Mouse (Mus musculus) duodenum, adult 2 months (tissue): ENCODE data around the gene Phactr2. TPM values are rescaled to one million over a fixed set of nuclear protein-coding genes. Genes with fewer than 3 reads are reported as not detected.

Source experiments
- polyA plus RNA-seq: library from polyadenylated mRNA; depleted of rRNA; stranded (reverse); fragments of >200 nt; gene quantifications from 2 replicates; pipeline ENCODE4 v1.2.3, GENCODE M21; 2012; ENCODE audit warnings: low replicate concordance; rRNA removed

Gene Phactr2
- 3.1 and 3.6 TPM in 2 replicates for polyA plus RNA-seq

DNA sequence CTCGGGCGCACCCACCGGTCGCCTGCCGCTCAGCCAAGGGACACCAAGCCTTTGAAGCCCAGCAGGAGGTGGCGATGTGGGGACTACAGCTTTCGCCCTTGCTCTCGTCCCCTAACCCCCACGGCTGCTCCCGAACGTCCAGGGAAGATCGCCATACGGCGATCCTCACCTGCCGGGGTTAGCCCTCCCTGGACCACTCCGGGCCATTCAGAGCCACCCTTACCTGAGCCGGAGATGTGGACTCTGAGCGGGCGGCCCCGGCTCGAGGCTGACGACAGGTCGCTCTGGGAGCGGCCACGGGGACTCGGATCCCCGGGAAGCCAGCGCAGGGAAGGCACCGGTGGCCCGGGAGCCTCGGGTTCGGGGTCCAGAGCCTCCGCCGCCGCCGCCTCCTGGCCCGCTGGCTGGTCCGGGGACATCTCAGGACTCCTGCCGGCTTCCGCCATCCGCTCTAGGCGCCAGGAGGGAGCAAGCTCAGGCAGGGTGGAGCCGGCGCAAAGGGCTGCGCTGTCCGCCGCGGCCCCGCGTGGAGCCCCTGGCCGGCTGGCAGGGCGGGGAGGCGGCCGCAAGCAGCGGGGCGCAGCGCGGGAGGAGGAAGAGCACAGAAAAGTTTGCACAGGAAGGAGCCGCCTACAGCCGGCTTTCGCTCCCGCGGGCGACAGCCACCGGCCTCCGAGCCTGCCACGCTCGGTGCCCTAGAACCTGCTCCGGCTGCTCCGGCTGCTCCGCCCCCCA lies at the start of gene Phactr2:
TSS of gene Phactr2 (minus strand) at position 580 of the 735 bp plus-strand sequence.

DNA sequence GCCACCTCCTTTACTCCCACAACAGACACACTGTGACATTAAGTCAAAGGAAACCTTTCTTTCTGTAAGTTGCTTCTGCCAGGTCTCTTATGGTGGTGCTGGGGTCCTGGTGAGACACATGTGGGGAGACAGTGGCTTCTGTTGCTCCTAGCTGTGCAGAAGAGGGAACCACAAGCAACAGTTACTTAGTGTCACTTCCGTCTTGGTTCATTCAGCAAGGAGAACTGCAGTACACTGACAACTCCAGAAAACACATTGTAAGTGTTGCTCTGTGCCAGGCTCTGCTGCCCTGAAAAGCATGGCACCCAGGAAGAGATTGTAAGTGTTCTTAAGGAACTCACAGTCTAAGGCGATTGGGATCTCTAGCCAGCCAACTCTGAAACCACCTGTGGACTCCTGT lies 25.1 kb upstream of the Phactr2 start, which contains the start of gene Fuca2:
TSS of gene Fuca2 (plus strand) at position 210 of the 400 bp plus-strand sequence.

DNA sequence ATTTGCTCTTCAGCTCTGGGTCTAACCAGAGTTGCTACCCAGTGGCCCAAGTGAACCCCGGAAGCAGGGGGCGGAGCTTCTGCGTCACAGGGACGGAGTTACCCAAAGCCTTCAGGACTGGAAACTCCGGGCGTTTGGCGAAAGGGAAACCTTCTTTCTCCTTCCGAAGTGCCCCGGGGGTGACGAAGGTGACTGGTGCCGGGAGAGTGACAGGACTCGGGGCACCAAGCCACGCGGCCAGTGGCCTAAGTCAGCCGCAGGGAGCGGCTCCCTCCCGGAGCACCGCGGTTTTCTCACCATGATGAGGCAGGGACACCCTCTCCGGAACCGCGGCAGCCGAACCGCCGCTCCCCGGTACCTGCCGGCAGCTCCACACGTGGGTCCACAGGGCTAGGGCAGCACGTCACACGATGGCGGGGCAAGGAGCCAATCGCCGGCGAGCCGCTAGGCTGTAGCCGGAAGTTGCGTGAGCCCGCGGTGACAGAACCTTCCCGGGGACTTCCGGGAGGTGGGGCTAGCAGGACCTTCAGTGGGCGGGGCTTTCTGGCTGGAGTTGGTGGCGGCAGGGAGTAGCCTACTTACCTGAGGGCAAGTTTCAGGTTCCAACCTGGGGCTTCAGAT lies 281.4 kb downstream of the Phactr2 start, which contains the start of gene Ltv1:
TSS of gene Ltv1 (minus strand) at position 438 of the 621 bp plus-strand sequence.

DNA sequence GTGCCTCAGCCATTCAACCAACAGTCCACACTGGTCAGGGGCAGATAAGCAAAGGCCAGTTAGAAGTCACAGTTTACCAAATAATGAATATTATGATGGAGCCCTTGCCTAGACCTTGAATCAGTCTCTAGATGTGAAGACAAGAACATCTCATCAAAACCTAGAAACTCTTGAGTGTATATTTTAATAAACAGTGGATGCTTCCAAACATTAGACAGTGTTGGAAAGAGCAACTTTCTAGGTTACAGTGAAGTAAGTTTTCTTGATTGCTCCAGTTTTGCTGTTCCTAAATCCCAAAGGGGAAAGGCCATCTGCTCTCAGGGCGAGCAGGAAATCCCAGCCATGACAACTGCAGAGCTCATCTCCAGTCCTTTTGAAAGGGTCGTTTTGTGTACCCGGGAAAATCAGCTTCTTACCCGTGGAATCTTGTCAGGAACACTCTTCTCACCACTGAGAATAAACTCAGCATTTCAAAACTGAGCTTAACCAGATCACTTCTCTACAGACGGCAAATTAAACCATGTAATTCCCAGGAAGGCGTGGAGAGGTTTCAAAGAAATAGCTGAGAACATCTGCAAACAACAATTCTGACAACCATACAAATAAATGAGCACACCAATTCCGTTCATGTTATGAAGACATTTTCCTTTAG lies 296.1 kb downstream of the Phactr2 start, which contains the start of gene Zc2hc1b:
TSS of gene Zc2hc1b (minus strand) at position 51 of the 652 bp plus-strand sequence.

Other genes starting within 250 kb of the Phactr2 start
- gene Fuca2, start 25.1 kb upstream of the Phactr2 start, polyA plus RNA-seq, result 49.0 and 59.9 TPM in 2 replicates
- 0.76 and 1.4 TPM in 2 replicates for gene Adat2, start 78.5 kb upstream of the Phactr2 start, polyA plus RNA-seq
- 1.9 and 3.4 TPM in 2 replicates for gene Pex3, start 78.7 kb upstream of the Phactr2 start, polyA plus RNA-seq